Mouse (Mus musculus) large intestine, adult 2 months (tissue): Measurements from ENCODE around the gene Slc37a1. TPM values are rescaled to one million over a fixed set of nuclear protein-coding genes. Genes with fewer than 3 reads are reported as not detected.

Experiments
- DNase-seq: peaks from one replicate; pipeline ENCODE4 v3.0.0-alpha.2; 2012; ENCODE audit warnings: low read depth, low spot score
- WGBS: fragments of 180-500 bp; shearing (Covaris S2); methylation state at CpG from one replicate; pipeline ENCODE4 v1.1.7; 2018; 5-methylcytosine and 5-hydroxymethylcytosine counted together
- polyA plus RNA-seq: library from polyadenylated mRNA; depleted of rRNA; stranded (reverse); fragments of >200 nt; gene quantifications from 2 replicates; pipeline ENCODE4 v1.2.3, GENCODE M21; 2012; rRNA removed

Gene Slc37a1
- polyA plus RNA-seq, 1 experiment = 150 TPM

DNA sequence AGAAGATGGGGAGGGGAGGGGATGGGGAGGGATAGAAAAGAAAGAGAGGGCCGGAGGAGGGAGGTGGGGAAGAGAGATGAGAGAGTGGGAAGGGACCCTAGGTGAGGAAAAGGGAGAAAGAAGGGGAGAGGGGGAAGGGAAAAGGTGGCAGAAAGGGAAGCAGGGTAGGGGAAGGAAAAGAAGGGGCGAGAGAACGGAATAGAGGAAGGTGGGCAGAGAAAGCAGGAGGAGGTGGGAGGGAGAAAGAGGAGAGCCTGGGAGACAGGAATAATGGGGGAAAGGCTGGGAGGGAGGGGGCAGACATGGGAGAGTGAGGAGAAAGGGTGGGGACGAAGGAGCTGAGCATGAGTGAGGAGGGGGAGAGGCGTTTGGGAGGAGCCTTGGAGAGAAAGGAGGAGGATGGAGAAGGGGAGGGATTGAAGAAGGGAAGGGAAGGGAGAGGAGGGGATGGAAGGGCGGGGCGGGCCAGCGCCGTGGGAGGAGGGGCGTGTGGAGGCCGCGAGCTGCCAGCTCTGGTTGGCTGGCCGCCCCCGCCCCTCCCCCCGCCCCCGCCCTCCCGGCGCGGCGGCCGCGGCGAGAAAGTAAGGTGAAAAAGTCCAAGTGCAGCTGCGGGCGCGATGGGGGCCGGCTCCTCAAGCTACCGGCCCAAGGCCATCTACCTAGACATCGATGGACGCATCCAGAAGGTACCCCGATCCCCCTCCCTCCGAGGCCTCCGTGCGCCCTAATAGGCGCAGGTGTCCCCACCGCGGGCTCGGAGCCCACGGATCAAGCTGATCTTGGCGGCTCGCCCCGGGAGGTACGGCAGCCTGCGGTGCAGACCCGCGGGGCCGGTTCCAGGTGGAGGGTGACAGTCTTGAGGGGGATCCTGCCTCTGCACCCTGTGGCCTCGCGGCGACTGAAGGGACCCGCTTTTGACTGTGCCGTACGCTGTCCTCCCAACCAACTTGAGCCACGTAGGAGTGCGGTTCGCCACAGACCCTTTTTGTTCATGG lies 99.4 kb downstream of the Slc37a1 start, which contains the start of gene Pde9a:
Gene Pde9a (plus strand): TSS at position 540 of the 995 bp plus-strand sequence.
- WGBS = 3% methylated on average over 55 of the region's 56 CpGs
- no peak for DNase-seq

GRCm38 (mm10) chr17:31386766-31387275 lies 100.2 kb downstream of the Slc37a1 start:
- no peak for DNase-seq
- WGBS = 12% methylated on average over 7 of the region's 7 CpGs

GRCm38 (mm10) chr17:31389432-31390050 lies 102.9 kb downstream of the Slc37a1 start:
- WGBS = 29% methylated on average over 3 of the region's 3 CpGs
- DNase-seq = no peak

DNA sequence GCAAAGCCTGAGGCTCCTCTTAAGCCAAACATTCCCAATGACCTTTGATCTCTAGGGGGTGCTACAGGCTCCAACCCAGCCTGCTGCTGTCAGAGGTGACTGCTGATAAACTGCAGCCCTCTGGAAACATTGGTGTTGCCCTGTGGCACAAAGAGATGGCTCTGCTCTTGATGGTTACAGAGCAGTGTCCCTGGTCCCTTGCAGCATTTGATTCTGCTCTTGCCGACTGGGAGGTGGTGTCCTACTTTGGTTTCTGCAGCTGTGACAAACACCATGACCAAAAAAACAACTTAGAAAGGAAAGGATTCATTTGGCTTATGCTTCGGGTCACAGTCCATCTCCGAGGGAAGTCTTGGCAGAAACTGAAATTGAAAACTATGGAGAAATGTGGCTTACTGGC lies 104.9 kb downstream of the Slc37a1 start:
- 14% methylated on average over 3 of the region's 3 CpGs for WGBS
- no peak for DNase-seq

- WGBS = 71% methylated on average over 5 of the region's 5 CpGs
- DNase-seq = no peak
Measured at GRCm38 (mm10) chr17:31392041-31392440, 105.4 kb downstream of the Slc37a1 start.

DNA sequence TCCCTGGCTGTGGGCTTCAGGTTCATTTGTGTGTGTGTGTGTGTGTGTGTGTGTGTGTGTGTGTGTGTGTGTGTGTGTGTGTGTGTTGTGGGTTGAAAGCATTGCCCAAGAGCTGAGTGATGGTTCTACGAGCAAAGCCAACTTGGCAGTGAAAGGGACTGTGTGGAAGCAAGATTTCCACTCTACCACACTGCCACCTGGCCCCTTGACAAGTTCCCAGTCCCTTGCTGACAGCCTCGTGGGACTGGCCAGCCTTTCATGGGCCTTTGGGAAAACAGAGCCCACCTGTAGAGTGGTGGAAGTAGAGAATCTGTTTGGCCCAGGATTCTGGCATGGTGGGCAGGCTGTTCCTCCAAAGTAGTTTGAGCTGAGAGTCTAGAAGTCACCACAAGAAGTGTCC lies 107.2 kb downstream of the Slc37a1 start:
- no peak for DNase-seq
- 53% methylated on average over 2 of the region's 2 CpGs for WGBS

- no peak for DNase-seq
- WGBS = 64% methylated on average over 6 of the region's 6 CpGs
Measured at GRCm38 (mm10) chr17:31400294-31400693, 113.7 kb downstream of the Slc37a1 start.

Other genes starting within 250 kb of the Slc37a1 start
- 3.2 and 3.4 TPM in 2 replicates for gene Abcg1, start 229.1 kb upstream of the Slc37a1 start, polyA plus RNA-seq
- 11,983 and 17,407 TPM in 2 replicates for gene Tff3, start 157.1 kb upstream of the Slc37a1 start, polyA plus RNA-seq
- 0.32 and 3.5 TPM in 2 replicates for gene Tff2, start 142.5 kb upstream of the Slc37a1 start, polyA plus RNA-seq
- 0.85 and 5.4 TPM in 2 replicates for gene Tff1, start 121.5 kb upstream of the Slc37a1 start, polyA plus RNA-seq
- 0.05 TPM in 1 of 2 replicates, not detected in the other for gene Tmprss3, start 87.8 kb upstream of the Slc37a1 start, polyA plus RNA-seq
- gene Ubash3a, start 78.9 kb upstream of the Slc37a1 start, polyA plus RNA-seq = 0.57 and 1.7 TPM in 2 replicates
- gene Rsph1, start 9.4 kb upstream of the Slc37a1 start, polyA plus RNA-seq = 0.40 and 0.52 TPM in 2 replicates
- gene Pde9a, start 99.4 kb downstream of the Slc37a1 start, polyA plus RNA-seq = 295 and 341 TPM in 2 replicates
- 20.7 and 22.7 TPM in 2 replicates for gene Wdr4, start 233.2 kb downstream of the Slc37a1 start, polyA plus RNA-seq
- 257 and 281 TPM in 2 replicates for gene Ndufv3, start 233.3 kb downstream of the Slc37a1 start, polyA plus RNA-seq